Mouse (Mus musculus) limb, embryonic 14.5 days (tissue): ENCODE results near the gene Mrpl27. TPM values are rescaled to one million over a fixed set of nuclear protein-coding genes. Genes with fewer than 3 reads are reported as not detected.
A peak's percentile ranks its signal among the peaks of the same experiment; 100 is the strongest.
"Not testable (repeated sequence)": the region's sequence is repeated elsewhere in the genome, so short reads cannot be mapped to it uniquely, and the experiment has no call there.

Experiments used
- ATAC-seq: fragments of 200-750 bp; cut with Nextera tagmentation; 2 replicates; pipeline ENCODE4 v1.8.0; 2017; ENCODE audit warnings: low read depth, moderate number of reproducible peaks, moderate TSS enrichment; ENCODE audit not compliant: low FRiP score
- DNase-seq: peaks from one replicate; pipeline ENCODE4 v3.0.0-alpha.2; 2015; ENCODE audit warnings: low spot score
- H3K27ac ChIP-seq: fragments of 300-500 bp; sonication (generic); replicated peaks from 2 replicates; pipeline ENCODE4 v1.5.1; 2014; ENCODE audit warnings: low read depth, mild to moderate bottlenecking, low read length, moderate library complexity, mixed read lengths
- H3K27me3 ChIP-seq: fragments of 300-500 bp; sonication (generic); 2 replicates; pipeline ENCODE4 v1.6.1; 2014; ENCODE audit warnings: low read length, mixed read lengths; ENCODE audit not compliant: control insufficient read depth, insufficient read depth
- H3K36me3 ChIP-seq: fragments of 300-500 bp; sonication (generic); 2 replicates; pipeline ENCODE4 v1.6.1; 2014; ENCODE audit warnings: mild to moderate bottlenecking, low read length, moderate library complexity, mixed read lengths; ENCODE audit not compliant: control insufficient read depth, insufficient read depth
- H3K4me1 ChIP-seq: fragments of 300-500 bp; sonication (generic); 2 replicates; pipeline ENCODE4 v1.6.1; 2014; ENCODE audit warnings: antibody characterized with exemption, low read length, mixed read lengths; ENCODE audit not compliant: control insufficient read depth, insufficient read depth
- H3K4me2 ChIP-seq: fragments of 300-500 bp; sonication (generic); replicated peaks from 2 replicates; pipeline ENCODE4 v1.6.1; 2014; ENCODE audit warnings: low read depth, mild to moderate bottlenecking, low read length, moderate library complexity; ENCODE audit not compliant: severe bottlenecking
- H3K4me3 ChIP-seq: fragments of 300-500 bp; sonication (generic); replicated peaks from 2 replicates; pipeline ENCODE4 v1.5.1; 2014; ENCODE audit warnings: low read length
- H3K9ac ChIP-seq: fragments of 300-500 bp; sonication (generic); 2 replicates; pipeline ENCODE4 v1.6.1; 2014; ENCODE audit warnings: mild to moderate bottlenecking, low read depth, low read length, moderate library complexity; ENCODE audit not compliant: severe bottlenecking
- H3K9me3 ChIP-seq: fragments of 300-500 bp; sonication (generic); 2 replicates; pipeline ENCODE4 v1.6.1; 2016; ENCODE audit warnings: low read length; ENCODE audit not compliant: control insufficient read depth
- POLR2A ChIP-seq: fragments of 200-500 bp; IDR thresholded peaks from 2 replicates; pipeline ENCODE4 v1.8.0; 2012; ENCODE audit warnings: inconsistent platforms, mild to moderate bottlenecking, moderate library complexity, borderline replicate concordance; ENCODE audit not compliant: insufficient read depth, insufficient read length; ENCODE audit errors: extremely low read depth
- WGBS: fragments of 180-500 bp; shearing (Covaris S2); extraction: QIAGEN DNeasy Blood & Tissue Kit; methylation state at CpG from one replicate; pipeline ENCODE4 v1.1.7; 2014; 5-methylcytosine and 5-hydroxymethylcytosine counted together
- polyA plus RNA-seq, 2 experiments: library from polyadenylated mRNA; depleted of rRNA in 1 of 2; stranded (reverse) in 1 of 2; unstranded in 1 of 2; fragments of >200 nt; fragmentation: Nextera tagmentation in 1 of 2; extraction: Ambion mirVana in 1 of 2; gene quantifications; 2 replicates each; pipeline versions ENCODE4 v1.2.1 to v1.2.3; 2012 to 2014

The Mrpl27 gene
- polyA plus RNA-seq, 2 experiments, result 113 TPM

GRCm38 (mm10) chr11:94646457-94646856 lies 7.1 kb upstream of the Mrpl27 start:
- ATAC-seq (no peak), DNase-seq (no peak)
- 93% methylated on average over 4 of the region's 4 CpGs for WGBS
- TF ChIP-seq POLR2A, result no peak
- H3K9ac ChIP-seq, result no peak overlapping the region
- H3K4me2 ChIP-seq, result no peak overlapping the region
- H3K27me3 ChIP-seq, result no peaks in the 10 kb centered on the region
- peaks cover 79% of the 10 kb centered on the region for H3K36me3 ChIP-seq
- H3K4me3 ChIP-seq, result no peak overlapping the region
- no peaks in the 10 kb centered on the region for H3K9me3 ChIP-seq
- H3K4me1 ChIP-seq, result no peaks in the 10 kb centered on the region
- no peak overlapping the region for H3K27ac ChIP-seq

DNA sequence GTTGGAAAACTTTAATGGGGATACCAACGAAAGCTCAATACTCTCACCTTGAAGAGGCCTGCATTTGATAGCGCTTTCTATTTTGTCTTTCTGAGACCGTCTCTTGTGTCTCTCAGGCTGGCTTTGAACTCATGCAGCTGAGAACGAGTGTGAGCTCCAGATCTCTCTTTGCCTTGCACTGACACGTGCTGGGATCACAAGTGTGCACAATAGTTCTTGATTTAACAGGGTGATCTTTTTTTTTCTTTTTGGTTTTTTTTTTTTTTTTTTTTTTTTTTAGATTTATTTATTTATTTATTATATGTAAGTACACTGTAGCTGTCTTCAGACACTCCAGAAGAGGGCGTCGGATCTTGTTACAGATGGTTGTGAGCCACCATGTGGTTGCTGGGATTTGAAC lies 2.3 kb upstream of the Mrpl27 start:
- H3K4me3 ChIP-seq, H3K27ac ChIP-seq, H3K9ac ChIP-seq, DNase-seq, H3K9me3 ChIP-seq, H3K4me2 ChIP-seq, ATAC-seq, H3K27me3 ChIP-seq: not testable (repeated sequence)
- Histone ChIP-seq H3K4me1 (peaks cover 12% of the 10 kb centered on the region), H3K36me3 (peaks cover 35% of the 10 kb centered on the region)
- 92% methylated on average over 7 of the region's 7 CpGs for WGBS

- peaks cover 25% of the 10 kb centered on the region; the same call in 1 of the 2 replicates for H3K36me3 ChIP-seq
- H3K4me3 ChIP-seq, result peak overlapping the region; percentile 62
- TF ChIP-seq POLR2A, result no peak
- no peaks in the 10 kb centered on the region for H3K27me3 ChIP-seq
- H3K4me2 ChIP-seq, result peak overlapping the region; percentile 85
- no peak for ATAC-seq
- H3K9me3 ChIP-seq, result no peaks in the 10 kb centered on the region
- no peak overlapping the region for H3K27ac ChIP-seq
- peaks cover 12% of the 10 kb centered on the region for H3K4me1 ChIP-seq
- 53% methylated on average over 8 of the region's 8 CpGs for WGBS
- DNase-seq, result no peak
- H3K9ac ChIP-seq, result peak overlapping the region; percentile 64; the same call in 1 of the 2 replicates
Observed at GRCm38 (mm10) chr11:94652973-94653372, 594 bp upstream of the Mrpl27 start.

GRCm38 (mm10) chr11:94661344-94661743 lies 7.8 kb downstream of the Mrpl27 start:
- Histone ChIP-seq H3K36me3 (peaks cover 72% of the 10 kb centered on the region), H3K27me3 (no peaks in the 10 kb centered on the region), H3K9ac (no peak overlapping the region), H3K4me3 (no peak overlapping the region), H3K9me3 (no peaks in the 10 kb centered on the region), H3K27ac (no peak overlapping the region), H3K4me1 (no peaks in the 10 kb centered on the region), H3K4me2 (no peak overlapping the region)
- 76% methylated on average over 1 of the region's 1 CpGs for WGBS
- DNase-seq (no peak), ATAC-seq (no peak)
- no peak for TF ChIP-seq POLR2A

- Histone ChIP-seq H3K4me1 (no peaks in the 10 kb centered on the region), H3K27me3 (no peaks in the 10 kb centered on the region), H3K9me3 (no peaks in the 10 kb centered on the region), H3K4me2 (no peak overlapping the region), H3K27ac (no peak overlapping the region), H3K4me3 (no peak overlapping the region), H3K36me3 (peaks cover 87% of the 10 kb centered on the region), H3K9ac (no peak overlapping the region)
- ATAC-seq, result no peak
- TF ChIP-seq POLR2A, result no peak
- WGBS, result 91% methylated on average over 6 of the region's 6 CpGs
- DNase-seq, result no peak
Observed at GRCm38 (mm10) chr11:94665281-94665680, 11.7 kb downstream of the Mrpl27 start.

DNA sequence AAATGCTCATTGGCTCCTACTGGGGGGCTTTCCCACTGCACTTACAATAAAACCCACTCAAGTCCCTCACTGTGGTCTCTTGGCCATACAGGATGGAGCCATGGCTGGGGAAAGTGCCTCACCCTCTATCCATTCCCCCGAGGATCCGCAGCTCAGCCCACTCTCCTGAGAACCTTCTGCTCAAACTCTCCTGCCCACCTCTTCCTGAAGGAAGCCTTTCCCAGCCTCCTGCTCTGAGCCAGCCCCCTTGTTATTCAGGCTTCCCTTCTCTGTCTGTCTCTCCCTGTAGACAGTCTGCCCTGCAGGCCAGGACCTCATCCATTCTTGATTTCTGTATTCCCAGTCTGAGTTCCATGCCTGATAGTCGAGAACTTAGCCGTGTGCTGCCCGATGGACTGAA lies 21.4 kb downstream of the Mrpl27 start:
- H3K4me2 ChIP-seq, result no peak overlapping the region
- TF ChIP-seq POLR2A, result no peak
- H3K4me1 ChIP-seq, result peaks cover 24% of the 10 kb centered on the region
- H3K36me3 ChIP-seq, result peaks cover 7% of the 10 kb centered on the region
- no peak overlapping the region for H3K27ac ChIP-seq
- H3K9me3 ChIP-seq, result no peaks in the 10 kb centered on the region
- no peak overlapping the region; the same call in 1 of the 2 replicates for H3K9ac ChIP-seq
- H3K27me3 ChIP-seq, result no peaks in the 10 kb centered on the region
- H3K4me3 ChIP-seq, result no peak overlapping the region
- ATAC-seq (no peak), DNase-seq (no peak)
- whole genome bisulfite sequencing, result 90% methylated on average over 5 of the region's 5 CpGs
